Mouse (Mus musculus): ENCODE measurements around the gene Aicda.
"Not testable (repeated sequence)": the region's sequence is repeated elsewhere in the genome, so short reads cannot be mapped to it uniquely, and the experiment has no call there.

Aicda gene

DNA sequence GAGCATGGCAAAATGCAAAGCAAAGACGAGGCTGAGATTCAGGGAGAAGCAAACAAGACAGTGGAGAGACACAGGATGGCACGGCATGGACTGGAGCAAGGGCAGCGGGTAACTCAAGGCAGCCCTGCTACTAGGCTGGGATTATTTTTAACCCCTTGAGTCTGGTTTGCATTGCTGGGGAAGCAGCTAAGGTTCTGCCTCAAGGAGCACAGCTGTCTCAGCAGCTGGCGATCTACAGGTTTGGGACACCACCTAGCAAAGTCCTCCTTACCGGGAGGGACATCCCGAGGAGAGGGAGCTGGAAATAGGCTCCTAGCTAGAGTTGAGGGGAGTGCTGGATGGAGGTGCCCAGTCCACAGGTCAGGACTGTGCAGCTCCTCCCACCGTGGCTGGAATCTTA lies 1.7 kb downstream of the Aicda start:
- no peak for DNase-seq

DNA sequence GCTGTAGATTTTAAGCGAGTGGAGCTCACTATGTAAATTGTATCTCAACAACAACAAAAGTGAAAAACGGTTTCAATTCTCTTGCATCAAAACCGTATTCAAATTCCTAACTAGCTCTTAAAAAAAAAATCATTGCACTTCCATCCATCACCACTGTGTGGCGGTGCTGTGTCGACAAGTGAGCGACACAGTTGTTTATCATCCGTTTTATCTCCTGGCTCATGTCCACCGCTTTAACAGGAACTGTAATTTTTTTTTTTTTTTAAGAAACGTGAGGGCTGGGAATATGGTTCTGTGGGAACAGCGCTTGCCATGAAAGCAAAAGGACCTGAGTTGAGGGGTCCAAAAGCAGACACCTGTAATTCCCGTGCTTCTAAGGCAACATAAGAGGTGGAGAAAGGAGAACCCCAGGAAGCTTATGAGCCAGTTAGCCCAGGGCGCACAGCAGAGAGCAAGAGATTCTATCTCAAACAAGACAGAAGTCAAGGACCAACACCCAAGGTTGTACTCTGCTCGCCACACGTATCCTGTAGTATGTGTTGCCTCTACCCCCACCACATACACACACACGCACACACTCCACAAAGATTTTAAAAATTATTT lies 3.5 kb downstream of the Aicda start:
- peak; percentile 92 for DNase-seq

DNA sequence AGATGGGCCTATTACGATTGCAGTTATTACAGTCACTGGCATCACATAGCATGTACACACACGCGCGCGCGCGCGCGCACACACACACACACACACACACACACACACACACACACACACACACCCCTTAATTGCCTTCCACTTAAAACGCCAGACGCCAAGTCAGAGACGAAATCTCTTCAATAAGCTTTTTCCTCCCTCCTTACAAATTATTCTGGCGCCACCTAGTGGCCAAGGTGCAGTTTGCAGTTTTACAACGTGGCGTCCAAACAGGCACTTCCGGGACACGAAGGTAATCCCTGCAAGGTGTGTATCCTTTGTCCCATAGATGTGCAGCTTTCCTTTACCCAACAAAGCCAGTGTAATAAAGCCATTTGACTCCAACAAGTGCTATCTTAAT lies 6.8 kb downstream of the Aicda start:
- peak; percentile 80 for DNase-seq

DNA sequence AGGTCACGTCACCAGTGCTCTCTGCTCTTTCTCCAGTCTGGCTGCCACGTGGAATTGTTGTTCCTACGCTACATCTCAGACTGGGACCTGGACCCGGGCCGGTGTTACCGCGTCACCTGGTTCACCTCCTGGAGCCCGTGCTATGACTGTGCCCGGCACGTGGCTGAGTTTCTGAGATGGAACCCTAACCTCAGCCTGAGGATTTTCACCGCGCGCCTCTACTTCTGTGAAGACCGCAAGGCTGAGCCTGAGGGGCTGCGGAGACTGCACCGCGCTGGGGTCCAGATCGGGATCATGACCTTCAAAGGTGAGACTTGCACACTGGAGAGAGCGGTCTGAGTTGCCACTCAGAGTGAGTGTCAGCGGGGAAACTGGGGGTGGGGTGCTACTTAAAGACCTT lies 7.4 kb downstream of the Aicda start:
- DNase-seq, result no peak

DNA sequence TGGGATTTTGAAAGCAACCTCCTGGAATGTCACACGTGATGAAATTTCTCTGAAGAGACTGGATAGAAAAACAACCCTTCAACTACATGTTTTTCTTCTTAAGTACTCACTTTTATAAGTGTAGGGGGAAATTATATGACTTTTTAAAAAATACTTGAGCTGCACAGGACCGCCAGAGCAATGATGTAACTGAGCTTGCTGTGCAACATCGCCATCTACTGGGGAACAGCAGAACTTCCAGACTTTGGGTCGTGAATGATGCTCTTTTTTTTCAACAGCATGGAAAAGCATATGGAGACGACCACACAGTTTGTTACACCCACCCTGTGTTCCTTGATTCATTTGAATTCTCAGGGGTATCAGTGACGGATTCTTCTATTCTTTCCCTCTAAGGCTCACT lies 8.9 kb downstream of the Aicda start:
- peak; percentile 75 for DNase-seq

DNA sequence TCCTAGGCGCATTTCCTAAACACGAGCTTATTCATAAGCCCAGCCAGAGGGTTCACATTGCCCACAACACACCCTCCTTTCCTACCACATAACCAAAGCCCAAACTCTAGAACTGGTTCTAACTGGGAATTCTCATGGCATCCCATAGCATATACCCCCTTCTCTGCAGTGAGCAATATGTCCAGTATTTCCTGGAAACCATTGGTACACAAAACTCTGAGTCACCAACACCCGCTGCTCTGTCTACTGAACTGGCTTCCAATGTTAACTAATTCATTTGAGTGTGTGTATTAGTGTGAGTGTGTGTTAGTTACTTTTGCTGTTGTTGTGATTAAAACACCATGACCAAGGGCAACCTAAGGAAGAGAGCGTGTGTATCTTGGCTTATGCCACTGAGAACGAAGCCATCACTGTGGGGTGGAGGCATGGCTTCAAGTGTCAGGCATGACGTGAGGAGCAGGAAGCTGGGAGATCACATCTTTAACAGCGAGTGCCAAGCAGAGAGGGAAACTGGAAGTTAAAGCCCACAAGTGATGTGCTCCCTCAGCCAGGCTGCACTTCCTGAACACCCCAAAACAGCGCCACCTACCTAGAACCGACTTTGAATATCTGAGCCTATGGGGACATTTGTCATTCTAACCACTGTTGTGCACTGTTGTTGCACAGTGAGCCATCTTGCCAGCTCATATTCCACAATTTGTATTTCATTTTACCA lies 11.6 kb downstream of the Aicda start:
- DNase-seq, result no peak

DNA sequence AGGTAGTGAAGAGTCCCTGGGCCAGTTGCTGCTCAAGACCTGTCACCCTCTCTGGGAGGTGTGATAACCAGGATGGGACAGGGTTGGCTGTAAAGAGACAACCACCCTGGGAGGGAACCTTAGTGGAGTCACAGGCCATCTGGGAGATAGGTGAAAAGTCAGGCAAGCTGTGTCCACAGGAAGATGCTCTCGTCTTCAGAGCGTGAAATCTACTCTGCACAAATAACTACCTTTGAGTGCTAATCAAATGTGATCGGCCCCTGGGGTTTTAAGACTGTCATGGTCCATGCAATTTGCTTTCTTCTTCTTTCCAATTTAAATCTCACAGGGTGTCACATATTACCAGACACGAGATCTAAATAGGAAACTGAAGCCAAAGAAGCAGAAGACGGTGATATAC lies 15.5 kb downstream of the Aicda start:
- no peak for DNase-seq

DNA sequence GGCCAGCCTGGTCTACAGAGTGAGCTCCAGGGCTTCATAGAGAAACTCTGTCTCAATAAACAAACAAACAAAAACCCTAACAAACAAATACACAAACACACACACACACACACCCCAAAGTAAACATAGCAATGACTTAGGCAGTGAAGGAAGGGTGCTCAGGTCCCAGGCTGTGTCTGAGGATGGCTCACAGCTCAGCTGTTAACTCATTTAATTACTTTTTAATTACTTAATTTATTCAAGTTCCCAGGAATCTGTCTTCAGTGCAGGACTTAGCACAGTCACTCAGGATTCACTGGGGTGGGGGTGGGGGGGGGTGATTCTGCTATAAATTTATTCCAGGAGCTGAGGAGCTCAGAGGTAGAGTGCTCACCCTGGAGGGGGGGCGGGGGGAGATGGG lies 16.2 kb downstream of the Aicda start:
- DNase-seq, result no peak

DNA sequence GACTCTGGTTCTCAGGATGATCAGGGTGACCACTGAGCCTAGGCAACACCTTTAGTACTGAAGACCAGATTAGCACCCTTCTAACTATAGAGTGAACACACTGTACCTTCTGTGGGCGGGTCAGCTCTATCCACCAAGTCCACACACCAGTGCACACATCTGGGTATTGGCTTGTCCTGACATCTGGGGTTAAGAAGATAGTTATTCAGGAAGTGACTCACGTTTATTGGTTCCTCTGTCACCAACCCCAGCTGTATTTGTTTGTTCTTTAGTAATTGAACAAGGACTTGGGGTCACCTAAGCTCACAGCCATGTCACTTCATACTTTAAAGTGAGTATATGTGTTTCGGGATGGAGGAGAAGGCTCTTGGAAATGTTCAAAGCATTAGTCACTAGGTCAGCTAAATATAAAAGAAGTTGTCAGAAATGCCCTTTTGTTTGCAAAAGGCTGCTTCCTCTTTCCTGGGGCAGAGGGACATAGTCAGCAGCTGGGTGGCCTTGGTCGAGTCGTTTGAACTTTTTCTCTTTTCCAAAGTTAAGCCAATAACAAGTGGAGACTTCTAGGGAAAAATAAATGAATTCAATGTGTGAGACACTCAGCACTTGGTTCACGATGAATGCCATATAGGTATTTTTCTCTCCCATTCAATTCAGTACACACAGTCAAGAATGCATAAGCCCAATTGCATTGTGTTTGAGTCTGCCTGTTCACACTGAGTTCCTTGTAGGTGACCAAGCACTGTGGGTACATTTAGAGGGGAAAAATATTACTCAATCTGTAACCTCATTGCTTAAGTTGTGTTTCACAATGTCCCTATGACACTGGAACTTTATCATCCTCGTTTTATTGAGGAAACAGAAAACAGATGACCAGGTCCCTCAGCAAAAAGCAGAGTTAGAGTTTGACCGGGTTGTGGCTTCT lies 17.4 kb downstream of the Aicda start:
- peak; percentile 56 for DNase-seq

DNA sequence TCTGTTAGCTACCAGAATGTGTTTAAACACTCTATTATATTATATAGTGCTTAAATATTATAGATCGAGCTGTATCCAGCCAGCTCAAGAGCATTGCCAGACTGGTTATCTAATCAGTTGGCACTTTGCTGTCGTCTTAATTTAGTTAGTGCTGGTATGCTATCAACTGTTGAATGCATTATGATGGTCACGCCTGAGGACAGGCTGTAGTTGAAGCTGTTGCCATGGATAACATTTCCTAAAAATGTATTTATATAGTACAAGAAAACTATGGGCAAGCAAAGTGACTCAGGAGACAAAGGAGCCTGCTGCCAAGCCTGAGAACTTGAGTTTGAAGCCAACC lies 18.0 kb downstream of the Aicda start:
- no peak for DNase-seq

DNA sequence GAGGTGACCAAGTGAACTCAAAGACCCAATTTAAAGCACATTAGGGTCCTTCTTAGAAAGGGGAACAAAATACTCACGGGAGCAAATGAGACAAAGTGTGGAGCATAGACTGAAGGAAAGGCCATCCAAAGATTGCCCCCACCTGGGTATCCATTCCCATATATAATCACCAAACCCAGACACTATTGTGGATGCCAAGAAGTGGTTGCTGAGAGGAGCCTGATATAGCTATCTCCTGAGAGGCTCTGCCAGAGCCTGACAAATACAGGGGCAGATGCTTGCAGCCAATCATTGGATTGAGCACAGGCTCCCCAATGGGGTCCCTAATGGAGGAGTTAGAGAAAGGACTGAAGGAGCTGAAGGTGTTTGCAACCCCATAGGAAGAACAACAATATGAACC lies 21.4 kb downstream of the Aicda start:
- DNase-seq, result not testable (repeated sequence)

DNA sequence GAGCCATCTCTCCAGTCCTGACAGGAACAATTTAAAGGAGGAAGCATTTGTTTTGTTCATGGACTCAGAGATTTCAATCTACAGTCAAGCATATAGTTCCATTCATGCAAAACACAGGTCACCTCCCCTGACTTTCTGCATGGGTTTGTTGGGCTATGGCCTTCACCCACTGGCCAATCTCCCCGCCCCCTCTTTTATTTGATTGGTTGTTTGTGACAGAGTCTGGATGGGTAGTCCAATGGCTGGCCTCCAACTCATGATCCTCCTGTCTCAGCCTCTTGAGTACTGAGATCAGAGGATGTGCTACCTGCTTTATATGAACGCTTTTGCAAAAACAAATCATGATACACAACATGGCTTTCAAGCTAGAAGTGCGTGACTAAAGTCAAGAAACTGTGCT lies 23.4 kb downstream of the Aicda start:
- DNase-seq, result no peak

DNA sequence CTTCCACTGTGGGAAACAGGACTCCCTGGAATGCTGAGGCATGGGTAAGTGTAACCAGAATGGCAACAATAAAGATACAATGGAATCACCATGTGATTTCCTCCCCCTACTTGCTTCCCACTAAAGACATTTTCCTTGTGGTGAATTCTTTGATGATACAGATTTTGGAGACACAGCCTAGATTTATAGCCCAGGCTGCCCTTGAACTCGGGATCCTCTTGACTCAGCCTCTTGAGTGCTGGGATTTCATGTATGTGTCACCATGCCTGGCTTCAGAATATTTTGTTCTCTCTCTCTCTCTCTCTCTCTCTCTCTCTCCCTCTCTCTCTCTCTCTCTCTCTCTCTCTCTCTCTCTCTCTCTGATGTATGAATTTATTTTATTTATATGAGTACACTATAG lies 25.5 kb downstream of the Aicda start:
- DNase-seq, result no peak

DNA sequence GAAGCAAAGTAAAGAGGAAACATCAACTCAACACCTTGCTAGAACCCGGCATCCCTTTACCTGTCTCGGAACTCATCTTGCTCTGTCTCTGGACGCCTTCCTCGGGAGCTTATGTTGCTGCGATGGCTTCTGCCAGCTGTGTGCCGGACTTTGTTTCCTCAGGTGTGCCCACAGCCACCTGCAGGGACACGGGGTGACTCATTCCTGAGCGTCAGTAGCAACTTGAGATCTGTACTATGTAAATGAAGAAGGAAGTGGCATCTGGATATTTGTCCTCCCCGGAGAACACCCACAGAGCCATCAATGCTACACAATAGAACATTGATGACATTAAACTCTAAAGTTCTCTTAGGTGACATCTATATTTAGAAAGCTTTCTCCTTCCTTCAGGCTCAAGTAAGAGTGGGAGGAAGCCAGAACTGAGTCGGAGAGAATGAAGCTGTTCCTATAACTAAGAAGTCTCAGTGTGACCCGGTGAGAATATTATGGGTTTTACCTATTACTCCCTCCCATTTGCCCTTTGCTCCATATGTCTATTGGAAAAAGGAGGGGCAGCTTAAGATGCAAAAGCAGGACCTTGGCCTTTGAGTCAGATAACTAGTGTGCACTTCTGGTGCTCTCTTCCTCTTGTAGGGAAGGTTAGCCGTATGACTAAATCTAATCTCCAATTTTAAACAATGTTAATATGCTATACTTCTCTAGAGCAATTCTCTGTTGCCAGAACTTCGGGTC lies 37.6 kb downstream of the Aicda start:
- no peak for DNase-seq

DNA sequence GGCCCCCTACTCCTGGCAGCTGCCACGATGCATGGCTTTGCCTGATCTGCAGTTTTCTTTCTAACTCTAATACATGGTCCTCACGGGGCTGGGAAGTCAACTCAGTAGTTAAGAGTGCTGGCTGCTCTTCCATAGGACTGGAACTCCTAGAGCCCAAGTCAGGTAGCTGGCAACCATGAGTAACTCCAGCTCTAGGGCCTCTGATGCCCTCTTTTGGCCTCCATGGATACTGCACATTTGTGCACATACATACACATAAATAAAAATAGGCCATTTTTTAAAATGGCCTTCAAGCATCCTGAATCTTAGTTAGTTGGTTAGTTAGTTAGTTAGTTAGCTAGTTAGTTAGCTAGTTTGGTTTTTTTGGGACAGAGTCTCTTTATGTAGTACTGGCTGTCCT lies 39.3 kb downstream of the Aicda start:
- no peak for DNase-seq

DNA sequence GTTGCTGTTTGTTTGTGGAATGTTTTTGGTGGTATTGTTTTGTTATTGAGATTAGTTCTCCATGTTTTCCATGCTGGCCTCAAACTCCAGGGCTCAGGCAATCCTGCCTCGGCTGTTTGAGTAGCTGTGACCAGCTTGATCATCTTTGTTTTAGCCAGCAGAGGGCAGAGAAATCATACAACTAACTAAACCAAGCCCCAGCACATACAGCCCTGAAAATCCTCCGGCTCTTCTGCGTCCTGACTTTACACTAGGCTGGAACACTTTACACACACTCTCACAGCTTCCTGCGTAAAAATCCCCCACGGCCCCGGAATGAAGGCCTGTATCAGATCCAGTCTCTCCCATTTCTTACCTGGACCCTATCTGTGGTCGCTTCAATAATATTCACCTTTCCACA lies 42.0 kb downstream of the Aicda start:
- DNase-seq, result peak; percentile 71

DNA sequence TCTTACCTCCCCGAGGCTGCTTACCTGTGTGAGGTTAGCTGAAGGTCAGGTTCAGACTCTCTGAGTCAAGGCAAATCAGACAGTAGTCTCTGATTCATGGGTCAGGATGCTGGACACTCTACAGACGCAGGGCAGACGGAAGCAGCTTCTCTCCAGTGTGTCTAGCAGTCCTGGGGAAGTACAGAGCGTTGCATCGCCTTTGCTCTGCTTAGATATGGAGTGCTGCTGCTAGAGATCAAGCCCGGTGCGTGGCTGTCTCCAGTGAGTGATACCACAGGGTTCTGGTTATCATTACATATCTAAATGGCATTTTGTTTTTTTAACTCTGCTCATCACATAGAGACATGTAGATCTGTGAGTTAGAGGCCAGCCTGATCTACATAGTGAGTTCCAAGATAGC lies 43.0 kb downstream of the Aicda start:
- no peak for DNase-seq

DNA sequence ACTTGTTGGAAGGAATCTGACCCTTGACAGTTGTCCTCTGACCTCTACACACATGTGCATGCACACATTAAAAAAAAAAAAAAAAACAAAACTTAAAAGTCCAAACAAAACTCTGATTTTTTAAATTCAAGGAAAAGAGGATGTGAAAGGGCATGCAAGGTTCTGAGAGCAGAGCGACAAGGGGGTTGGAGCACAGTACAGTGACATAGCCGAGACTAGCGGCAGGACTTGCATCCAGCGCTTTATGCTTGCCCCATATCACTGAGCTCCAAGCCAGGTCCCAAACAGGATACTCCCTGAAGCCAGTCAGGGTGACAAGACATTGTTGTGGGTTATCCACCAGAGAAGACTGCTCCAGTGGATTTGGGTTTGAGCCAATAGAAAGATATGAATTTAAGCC lies 44.4 kb downstream of the Aicda start:
- no peak for DNase-seq

DNA sequence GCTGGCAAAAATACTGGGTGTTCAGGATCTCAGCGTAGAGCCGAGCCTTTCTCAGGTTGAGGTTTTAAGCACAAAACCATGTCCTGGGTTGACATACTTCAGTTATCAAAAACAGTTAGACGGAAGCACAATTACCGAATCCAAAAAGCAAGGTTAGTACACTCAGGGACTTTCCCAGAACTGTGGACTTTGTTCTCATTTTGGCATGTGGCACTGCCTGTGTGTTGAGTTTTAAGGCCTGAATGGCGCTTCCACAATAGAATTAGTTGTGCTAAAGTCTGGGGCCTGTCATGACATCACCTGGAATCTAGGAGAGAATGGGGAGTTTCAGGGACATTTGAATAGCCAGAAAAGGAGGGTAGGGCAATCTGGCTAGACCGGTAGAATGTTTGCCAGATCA lies 44.8 kb downstream of the Aicda start:
- no peak for DNase-seq

DNA sequence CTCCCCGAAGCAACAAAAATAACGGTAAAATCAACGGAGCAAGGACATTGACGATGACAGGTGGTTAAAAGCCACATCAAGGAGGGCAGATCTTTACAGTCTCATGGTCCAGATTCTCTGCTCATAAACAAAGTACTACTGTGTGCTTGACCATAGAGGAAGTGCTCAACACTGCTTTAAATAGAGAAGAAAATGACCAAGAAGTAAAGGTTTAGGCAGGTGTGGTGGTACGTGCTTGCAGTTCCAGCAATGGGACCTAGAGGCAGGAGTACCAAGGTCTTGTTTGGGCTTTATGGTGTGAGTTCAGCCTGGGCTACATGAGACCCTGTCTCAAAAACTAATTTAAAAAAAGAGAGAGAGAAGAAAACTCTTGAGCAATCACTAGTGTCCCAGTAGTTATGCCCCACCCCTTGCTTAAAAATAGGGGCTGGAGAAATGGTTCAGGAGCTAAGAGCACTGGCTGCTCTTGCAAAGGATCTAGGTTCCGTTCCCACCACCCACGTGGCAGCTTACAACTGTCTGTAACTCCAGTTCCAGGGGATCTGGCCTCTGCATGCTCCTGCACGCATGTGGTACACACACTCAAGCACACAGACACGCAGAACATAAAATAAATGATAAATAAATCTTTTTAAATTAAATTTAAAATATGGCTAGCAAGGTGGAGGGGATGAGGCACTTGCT lies 45.6 kb downstream of the Aicda start:
- DNase-seq, result no peak

DNA sequence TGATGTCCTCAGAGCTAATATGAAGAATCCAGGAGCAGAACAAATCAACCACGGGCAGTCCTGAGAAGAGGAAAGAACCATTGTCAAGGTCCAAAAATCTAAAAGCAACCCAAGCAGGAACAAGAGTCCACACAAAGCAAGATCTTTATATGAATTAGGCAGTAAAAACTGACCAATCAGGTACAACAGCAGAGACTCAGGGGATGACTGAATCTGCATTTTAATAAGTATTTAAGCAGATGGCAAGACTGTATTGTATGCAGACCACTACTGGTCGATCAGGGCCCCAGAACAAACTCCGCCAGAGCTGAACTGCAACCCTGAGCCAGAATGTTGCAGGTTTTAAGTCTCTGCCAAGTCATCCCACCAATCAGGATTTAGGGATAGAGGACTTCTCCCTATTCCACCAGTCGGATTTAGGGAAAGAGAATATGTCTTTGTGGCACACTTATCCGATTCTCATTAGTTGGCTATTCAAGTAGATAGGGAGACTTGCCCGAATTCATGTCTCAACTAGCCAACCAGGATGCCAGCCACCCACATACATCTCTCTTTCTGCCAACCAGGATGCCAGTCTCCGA lies 46.6 kb downstream of the Aicda start:
- DNase-seq, result no peak

DNA sequence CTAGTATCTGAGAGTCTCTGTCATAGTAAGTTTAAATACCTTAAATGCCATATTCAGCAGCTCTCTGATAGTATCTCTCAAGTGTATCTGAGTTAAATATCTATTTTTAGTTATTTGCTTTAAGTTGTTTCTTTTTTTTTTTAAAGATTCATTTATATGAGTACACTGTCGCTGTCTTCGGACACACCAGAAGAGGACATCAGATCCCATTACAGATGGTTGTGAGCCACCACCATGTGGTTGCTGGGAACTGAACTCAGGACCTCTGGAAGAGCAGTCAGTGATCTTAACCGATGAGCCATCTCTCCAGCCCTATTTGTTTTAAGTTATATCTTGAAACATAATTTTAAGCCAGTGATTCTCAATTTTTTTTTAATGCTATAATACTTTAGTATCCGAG lies 47.4 kb downstream of the Aicda start:
- DNase-seq, result no peak
